Mouse (Mus musculus): Measurements from ENCODE around the gene Srsf10. TPM values are rescaled to one million over a fixed set of nuclear protein-coding genes. Genes with fewer than 3 reads are reported as not detected.

Gene Srsf10
- total RNA-seq, 2 experiments from 2014 or later = 145 to 183 TPM

- DNase-seq (ENCODE audit: low spot score in 2 of 2) = no peak
Observed at GRCm38 (mm10) chr4:135853987-135854546, 1.5 kb upstream of the Srsf10 start.

GRCm38 (mm10) chr4:135854630-135855029, 917 bp upstream of the Srsf10 start:
- DNase-seq (ENCODE audit: low spot score in 2 of 2) = no peak

GRCm38 (mm10) chr4:135855080-135855479, 467 bp upstream of the Srsf10 start:
- no peak for DNase-seq (ENCODE audit: low spot score in 2 of 2)

GRCm38 (mm10) chr4:135856223-135857091, 910 bp downstream of the Srsf10 start:
- peak; percentile 36 to 59 for DNase-seq (ENCODE audit: low spot score in 2 of 2)

GRCm38 (mm10) chr4:135857597-135858186, 2.1 kb downstream of the Srsf10 start:
- DNase-seq (ENCODE audit: low spot score in 2 of 2) = no peak

- no peak for DNase-seq (ENCODE audit: low spot score in 2 of 2)
Observed at GRCm38 (mm10) chr4:135868996-135869395, 13.4 kb downstream of the Srsf10 start.

- no peak for DNase-seq (ENCODE audit: low spot score in 2 of 2)
Observed at GRCm38 (mm10) chr4:135870227-135871023, 14.9 kb downstream of the Srsf10 start.

GRCm38 (mm10) chr4:135872015-135872414, 16.5 kb downstream of the Srsf10 start:
- no peak for DNase-seq (ENCODE audit: low spot score in 2 of 2)

GRCm38 (mm10) chr4:135872589-135873391, 17.2 kb downstream of the Srsf10 start:
- no peak for DNase-seq (ENCODE audit: low spot score in 2 of 2)

- DNase-seq (ENCODE audit: low spot score in 2 of 2) = peak; percentile 76 to 90
Observed at GRCm38 (mm10) chr4:135873526-135874202, 18.1 kb downstream of the Srsf10 start, which contains the start of gene Pnrc2. Gene Pnrc2 (minus strand): TSS chr4:135873850.

GRCm38 (mm10) chr4:135874564-135875535, 19.3 kb downstream of the Srsf10 start:
- DNase-seq (ENCODE audit: low spot score in 2 of 2) = no peak

GRCm38 (mm10) chr4:135875546-135875945, 20.0 kb downstream of the Srsf10 start:
- no peak for DNase-seq (ENCODE audit: low spot score in 2 of 2)

GRCm38 (mm10) chr4:135875991-135876582, 20.5 kb downstream of the Srsf10 start:
- DNase-seq (ENCODE audit: low spot score in 2 of 2) = no peak

- peak in 1 of 2 experiments; percentile 47 for DNase-seq (ENCODE audit: low spot score in 2 of 2)
Observed at GRCm38 (mm10) chr4:135876583-135877020, 21.1 kb downstream of the Srsf10 start.

GRCm38 (mm10) chr4:135877742-135878141, 22.2 kb downstream of the Srsf10 start:
- DNase-seq (ENCODE audit: low spot score in 2 of 2) = no peak

- no peak for DNase-seq (ENCODE audit: low spot score in 2 of 2)
Observed at GRCm38 (mm10) chr4:135879021-135879420, 23.5 kb downstream of the Srsf10 start.

GRCm38 (mm10) chr4:135880018-135880417, 24.5 kb downstream of the Srsf10 start:
- no peak for DNase-seq (ENCODE audit: low spot score in 2 of 2)

GRCm38 (mm10) chr4:135880576-135880975, 25.0 kb downstream of the Srsf10 start:
- no peak for DNase-seq (ENCODE audit: low spot score in 2 of 2)
